Mouse (Mus musculus) stomach, postnatal 0 days (tissue): ENCODE results near the gene Msh3.

Experiments
- CTCF ChIP-seq: IDR thresholded peaks from 2 replicates; pipeline ENCODE4 v1.5.1; 2016; ENCODE audit warnings: antibody characterized with exemption, low read depth, mild to moderate bottlenecking, moderate library complexity
- EP300 ChIP-seq: optimal IDR thresholded peaks from 2 replicates; pipeline ENCODE3; 2016; ENCODE audit warnings: antibody characterized with exemption

- TF ChIP-seq EP300 (no peak), CTCF (no peak)
Observed at GRCm38 (mm10) chr13:92244731-92245130, 110.1 kb downstream of the Msh3 start.
